Mouse (Mus musculus) embryonic facial prominence, embryonic 14.5 days (tissue): Measurements from ENCODE around the gene Lims1. TPM values are rescaled to one million over a fixed set of nuclear protein-coding genes. Genes with fewer than 3 reads are reported as not detected.

Source experiments
- ATAC-seq: fragments of 200-750 bp; cut with Nextera tagmentation; 2 replicates; pipeline ENCODE4 v1.8.0; 2017; ENCODE audit warnings: low read depth, moderate number of reproducible peaks, moderate TSS enrichment
- DNase-seq: peaks from one replicate; pipeline ENCODE4 v3.0.0-alpha.2; 2015; ENCODE audit warnings: low spot score
- H3K27ac ChIP-seq: fragments of 300-500 bp; sonication (generic); replicated peaks from 2 replicates; pipeline ENCODE4 v1.5.1; 2014; ENCODE audit warnings: low read depth, mild to moderate bottlenecking, low read length, moderate library complexity
- H3K27me3 ChIP-seq: fragments of 300-500 bp; sonication (generic); replicated peaks from 2 replicates; pipeline ENCODE4 v1.6.1; 2014; ENCODE audit warnings: low read length; ENCODE audit not compliant: control insufficient read depth, insufficient read depth
- H3K36me3 ChIP-seq: fragments of 300-500 bp; sonication (generic); 2 replicates; pipeline ENCODE4 v1.6.1; 2014; ENCODE audit warnings: low read length, mixed read lengths; ENCODE audit not compliant: control insufficient read depth, insufficient read depth
- H3K4me1 ChIP-seq: fragments of 300-500 bp; sonication (generic); 2 replicates; pipeline ENCODE4 v1.6.1; 2014; ENCODE audit warnings: antibody characterized with exemption, low read length; ENCODE audit not compliant: control insufficient read depth, insufficient read depth
- H3K4me2 ChIP-seq: fragments of 300-500 bp; sonication (generic); 2 replicates; pipeline ENCODE4 v1.6.1; 2014; ENCODE audit warnings: low read depth, mild to moderate bottlenecking, low read length, moderate library complexity, mixed read lengths
- H3K4me3 ChIP-seq: fragments of 300-500 bp; sonication (generic); 2 replicates; pipeline ENCODE4 v1.5.1; 2014; ENCODE audit warnings: low read depth, mild to moderate bottlenecking, low read length
- H3K9ac ChIP-seq: fragments of 300-500 bp; sonication (generic); 2 replicates; pipeline ENCODE4 v1.6.1; 2014; ENCODE audit warnings: low read depth, mild to moderate bottlenecking, low read length, moderate library complexity, mixed read lengths
- H3K9me3 ChIP-seq: fragments of 300-500 bp; sonication (generic); 2 replicates; pipeline ENCODE4 v1.6.1; 2016; ENCODE audit warnings: low read length; ENCODE audit not compliant: control insufficient read depth
- WGBS: fragments of 180-500 bp; shearing (Covaris S2); extraction: QIAGEN DNeasy Blood & Tissue Kit; methylation state at CpG from one replicate; pipeline ENCODE4 v1.1.7; 2014; 5-methylcytosine and 5-hydroxymethylcytosine counted together
- polyA plus RNA-seq: library from polyadenylated mRNA; unstranded; fragments of >200 nt; fragmentation: Nextera tagmentation; extraction: Ambion mirVana; gene quantifications from 2 replicates; pipeline ENCODE4 v1.2.1, GENCODE M21; 2014

Gene Lims1
- polyA plus RNA-seq, 1 experiment from 2014 or later = 121 TPM

DNA sequence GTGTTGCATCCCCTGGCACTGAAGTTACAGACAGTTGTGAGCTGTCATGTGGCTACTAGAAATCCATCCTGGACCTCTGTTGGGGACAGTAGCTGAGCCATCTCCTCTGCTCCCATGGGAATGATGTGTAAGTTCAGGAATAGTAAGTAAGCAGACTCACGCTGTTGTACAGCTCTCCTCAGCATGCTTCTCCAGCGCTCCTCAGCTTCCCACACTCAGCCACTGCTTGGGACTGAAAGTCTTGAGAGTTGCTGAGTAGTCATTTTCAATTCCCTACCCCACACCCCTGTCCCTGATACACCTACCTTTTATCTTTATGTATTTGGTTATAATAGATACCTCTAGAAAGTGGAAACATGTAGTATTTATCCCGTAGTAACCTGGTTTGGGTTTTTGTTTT lies 33.2 kb downstream of the Lims1 start:
- Histone ChIP-seq H3K4me1 (no peaks in the 10 kb centered on the region), H3K4me2 (no peak overlapping the region), H3K4me3 (no peak overlapping the region), H3K27me3 (no peaks in the 10 kb centered on the region), H3K9ac (no peak overlapping the region), H3K36me3 (peaks cover 11% of the 10 kb centered on the region; the same call in 1 of the 2 replicates), H3K27ac (no peak overlapping the region), H3K9me3 (no peaks in the 10 kb centered on the region)
- ATAC-seq = no peak
- 91% methylated on average over 3 of the region's 3 CpGs for WGBS
- DNase-seq = no peak

DNA sequence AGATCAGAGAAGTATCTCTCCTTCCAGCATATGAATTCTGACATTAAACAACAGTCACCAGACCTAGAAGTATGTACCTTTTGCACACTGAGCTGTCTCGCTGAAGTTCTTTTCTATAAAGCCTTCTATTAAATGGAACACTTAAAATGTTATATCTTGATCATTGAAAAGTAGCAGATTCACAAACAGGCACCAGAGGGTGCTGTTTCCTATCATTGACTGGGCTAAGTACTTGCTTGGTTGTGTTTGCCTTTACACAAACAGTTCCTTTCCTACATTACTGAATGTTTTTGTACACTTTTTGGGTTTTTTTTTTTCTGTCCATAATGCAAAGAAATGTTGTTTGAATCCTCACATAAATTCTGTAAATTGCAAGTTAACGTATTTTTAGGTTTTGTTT lies 35.9 kb downstream of the Lims1 start:
- Histone ChIP-seq H3K36me3 (peaks cover 7% of the 10 kb centered on the region; the same call in 1 of the 2 replicates), H3K4me2 (no peak overlapping the region), H3K27me3 (no peaks in the 10 kb centered on the region), H3K4me1 (no peaks in the 10 kb centered on the region), H3K9ac (no peak overlapping the region), H3K9me3 (no peaks in the 10 kb centered on the region), H3K4me3 (no peak overlapping the region), H3K27ac (no peak overlapping the region)
- ATAC-seq (no peak), DNase-seq (peak; percentile 48)
- WGBS = 85% methylated on average over 2 of the region's 2 CpGs

DNA sequence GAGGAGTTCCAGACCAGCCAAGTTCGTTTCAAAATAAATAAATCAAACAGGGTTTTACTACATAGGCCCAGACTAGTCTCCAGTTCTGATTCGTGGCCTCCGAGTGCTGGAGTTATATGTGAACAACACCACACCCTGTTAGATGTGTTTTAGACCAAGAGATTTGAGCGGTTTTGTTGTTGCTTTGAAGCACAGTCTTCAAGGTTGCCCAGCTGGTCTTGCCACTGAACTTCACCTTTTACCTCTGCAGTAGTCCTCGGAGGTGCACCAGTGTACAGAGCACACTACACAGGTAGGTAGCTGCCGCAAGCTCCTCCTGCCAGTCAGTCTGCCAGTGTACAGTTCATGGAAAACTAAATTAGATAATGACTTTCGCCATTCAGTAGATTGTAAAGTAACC lies 36.7 kb downstream of the Lims1 start:
- WGBS = 82% methylated on average over 7 of the region's 7 CpGs
- Histone ChIP-seq H3K9me3 (no peaks in the 10 kb centered on the region), H3K36me3 (peaks cover 7% of the 10 kb centered on the region; the same call in 1 of the 2 replicates), H3K4me2 (no peak overlapping the region), H3K9ac (no peak overlapping the region), H3K4me3 (no peak overlapping the region), H3K27me3 (no peaks in the 10 kb centered on the region), H3K4me1 (no peaks in the 10 kb centered on the region), H3K27ac (no peak overlapping the region)
- DNase-seq (no peak), ATAC-seq (no peak)

- WGBS = 81% methylated on average over 1 of the region's 1 CpGs
- ATAC-seq (peak; percentile 37; the same call in 1 of the 2 replicates), DNase-seq (peak; percentile 47)
- H3K27me3 ChIP-seq = no peaks in the 10 kb centered on the region
- H3K36me3 ChIP-seq = peaks cover 4% of the 10 kb centered on the region; the same call in 1 of the 2 replicates
- no peak overlapping the region for H3K4me3 ChIP-seq
- H3K9me3 ChIP-seq = no peaks in the 10 kb centered on the region
- no peak overlapping the region for H3K27ac ChIP-seq
- no peak overlapping the region for H3K9ac ChIP-seq
- no peak overlapping the region for H3K4me2 ChIP-seq
- no peaks in the 10 kb centered on the region for H3K4me1 ChIP-seq
Observed at GRCm38 (mm10) chr10:58362745-58363144, 39.5 kb downstream of the Lims1 start.

DNA sequence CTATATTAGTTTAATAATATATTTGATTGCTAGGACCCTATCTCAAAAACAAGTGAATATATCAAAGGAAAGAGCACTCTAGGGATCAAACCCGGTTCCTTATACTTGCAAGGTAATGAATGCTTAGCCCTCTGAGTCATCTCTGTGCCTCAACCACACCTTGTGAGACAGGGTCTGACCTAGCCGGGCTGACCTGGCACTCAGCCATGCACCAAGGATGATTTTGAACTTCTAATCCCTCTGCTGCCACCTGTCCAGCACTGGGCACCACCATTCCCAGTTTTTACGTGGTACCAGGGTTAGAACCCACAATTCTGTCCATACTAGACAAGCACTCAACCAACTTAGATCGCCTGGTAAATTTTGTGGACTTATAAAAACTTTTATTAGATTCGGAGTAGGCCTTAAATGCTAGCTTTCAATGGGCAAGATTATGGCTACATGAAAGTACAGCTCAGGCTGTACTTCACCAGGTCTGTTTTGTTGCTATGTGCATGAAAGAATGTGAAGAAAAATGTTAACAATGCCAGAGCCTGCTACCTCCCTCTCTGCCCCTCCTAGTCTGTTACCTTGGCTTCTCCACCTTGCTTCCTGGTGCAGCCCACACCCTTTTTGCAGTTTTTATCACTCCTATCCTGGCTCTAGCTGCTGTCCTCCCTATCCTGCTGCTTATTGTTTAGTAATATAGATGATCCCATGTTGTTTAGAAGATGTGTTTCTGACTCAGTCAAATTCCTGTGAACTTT lies 41.7 kb downstream of the Lims1 start:
- Histone ChIP-seq H3K27ac (no peak overlapping the region), H3K9me3 (no peaks in the 10 kb centered on the region), H3K4me1 (no peaks in the 10 kb centered on the region), H3K36me3 (peaks cover 2% of the 10 kb centered on the region; the same call in 1 of the 2 replicates), H3K9ac (no peak overlapping the region), H3K27me3 (no peaks in the 10 kb centered on the region), H3K4me2 (no peak overlapping the region), H3K4me3 (no peak overlapping the region)
- ATAC-seq = 0 out of 2 replicates have a peak, but pooled peaks have one; percentile 30
- DNase-seq = no peak
- WGBS = 80% methylated on average over 5 of the region's 5 CpGs

- Histone ChIP-seq H3K4me3 (no peak overlapping the region), H3K27ac (no peak overlapping the region), H3K36me3 (no peaks in the 10 kb centered on the region; the same call in 1 of the 2 replicates), H3K27me3 (no peaks in the 10 kb centered on the region), H3K4me1 (peaks cover 12% of the 10 kb centered on the region; the same call in 1 of the 2 replicates), H3K9ac (no peak overlapping the region), H3K9me3 (no peaks in the 10 kb centered on the region), H3K4me2 (no peak overlapping the region)
- peak; percentile 19 for DNase-seq
- ATAC-seq = 0 out of 2 replicates have a peak, but pooled peaks have one; percentile 22
- 70% methylated on average over 7 of the region's 7 CpGs for WGBS
Observed at GRCm38 (mm10) chr10:58368791-58369706, 45.8 kb downstream of the Lims1 start.

- H3K4me3 ChIP-seq = no peak overlapping the region
- no peaks in the 10 kb centered on the region for H3K9me3 ChIP-seq
- no peak overlapping the region for H3K9ac ChIP-seq
- H3K4me1 ChIP-seq = peaks cover 12% of the 10 kb centered on the region; the same call in 1 of the 2 replicates
- no peaks in the 10 kb centered on the region; the same call in 1 of the 2 replicates for H3K36me3 ChIP-seq
- H3K27ac ChIP-seq = no peak overlapping the region
- 32% methylated on average over 3 of the region's 3 CpGs for WGBS
- DNase-seq = no peak
- no peak overlapping the region for H3K4me2 ChIP-seq
- no peaks in the 10 kb centered on the region for H3K27me3 ChIP-seq
- ATAC-seq = no peak
Observed at GRCm38 (mm10) chr10:58369707-58370093, 46.4 kb downstream of the Lims1 start.

- Histone ChIP-seq H3K9ac (no peak overlapping the region), H3K27me3 (no peaks in the 10 kb centered on the region), H3K4me3 (no peak overlapping the region), H3K27ac (0 out of 2 replicates have a peak overlapping the region, but pooled peaks have one; percentile 6), H3K36me3 (no peaks in the 10 kb centered on the region; the same call in 1 of the 2 replicates), H3K4me2 (no peak overlapping the region), H3K4me1 (peaks cover 12% of the 10 kb centered on the region; the same call in 1 of the 2 replicates), H3K9me3 (no peaks in the 10 kb centered on the region)
- ATAC-seq (no peak), DNase-seq (no peak)
Observed at GRCm38 (mm10) chr10:58370143-58370542, 46.9 kb downstream of the Lims1 start.
